Mouse (Mus musculus): Measurements from ENCODE around the gene Cdca8.

Cdca8 gene

GRCm38 (mm10) chr4:124905971-124906822 is 32.9 kb downstream of the Cdca8 start:
- no peak for TF ChIP-seq GATA4 (IDR thresholded peaks at IDR 0.05; ENCODE audit: insufficient replicate concordance, low read length)

GRCm38 (mm10) chr4:124905417-124905816 is 33.7 kb downstream of the Cdca8 start:
- no peak for TF ChIP-seq GATA4 (IDR thresholded peaks at IDR 0.05; ENCODE audit: insufficient replicate concordance, low read length)

GRCm38 (mm10) chr4:124899906-124900305 is 39.2 kb downstream of the Cdca8 start:
- no peak for TF ChIP-seq GATA4 (IDR thresholded peaks at IDR 0.05; ENCODE audit: insufficient replicate concordance, low read length)

GRCm38 (mm10) chr4:124898428-124898827 is 40.7 kb downstream of the Cdca8 start:
- no peak for TF ChIP-seq GATA4 (IDR thresholded peaks at IDR 0.05; ENCODE audit: insufficient replicate concordance, low read length)

- TF ChIP-seq GATA4 (IDR thresholded peaks at IDR 0.05; ENCODE audit: insufficient replicate concordance, low read length) = no peak
Measured at GRCm38 (mm10) chr4:124894508-124895428, 44.3 kb downstream of the Cdca8 start.

GRCm38 (mm10) chr4:124893769-124894168 is 45.3 kb downstream of the Cdca8 start:
- no peak for TF ChIP-seq GATA4 (IDR thresholded peaks at IDR 0.05; ENCODE audit: insufficient replicate concordance, low read length)

GRCm38 (mm10) chr4:124890831-124891230 is 48.3 kb downstream of the Cdca8 start:
- TF ChIP-seq GATA4 (IDR thresholded peaks at IDR 0.05; ENCODE audit: insufficient replicate concordance, low read length) = no peak

- no peak for TF ChIP-seq GATA4 (IDR thresholded peaks at IDR 0.05; ENCODE audit: insufficient replicate concordance, low read length)
Measured at GRCm38 (mm10) chr4:124889935-124890334, 49.2 kb downstream of the Cdca8 start.

- no peak for TF ChIP-seq GATA4 (IDR thresholded peaks at IDR 0.05; ENCODE audit: insufficient replicate concordance, low read length)
Measured at GRCm38 (mm10) chr4:124888702-124889101, 50.4 kb downstream of the Cdca8 start.

- TF ChIP-seq GATA4 (IDR thresholded peaks at IDR 0.05; ENCODE audit: insufficient replicate concordance, low read length) = no peak
Measured at GRCm38 (mm10) chr4:124882151-124882729, 56.9 kb downstream of the Cdca8 start.

GRCm38 (mm10) chr4:124881341-124881908 is 57.7 kb downstream of the Cdca8 start:
- no peak for TF ChIP-seq GATA4 (IDR thresholded peaks at IDR 0.05; ENCODE audit: insufficient replicate concordance, low read length)

GRCm38 (mm10) chr4:124880599-124880998 is 58.5 kb downstream of the Cdca8 start, which contains the start of gene Epha10:
Gene Epha10 (plus strand): TSS chr4:124880899.
- TF ChIP-seq GATA4 (IDR thresholded peaks at IDR 0.05; ENCODE audit: insufficient replicate concordance, low read length) = no peak

- no peak for TF ChIP-seq GATA4 (IDR thresholded peaks at IDR 0.05; ENCODE audit: insufficient replicate concordance, low read length)
Measured at GRCm38 (mm10) chr4:124872719-124873118, 66.4 kb downstream of the Cdca8 start.
